Mouse (Mus musculus): Measurements from ENCODE around the gene Gfod1.

DNA sequence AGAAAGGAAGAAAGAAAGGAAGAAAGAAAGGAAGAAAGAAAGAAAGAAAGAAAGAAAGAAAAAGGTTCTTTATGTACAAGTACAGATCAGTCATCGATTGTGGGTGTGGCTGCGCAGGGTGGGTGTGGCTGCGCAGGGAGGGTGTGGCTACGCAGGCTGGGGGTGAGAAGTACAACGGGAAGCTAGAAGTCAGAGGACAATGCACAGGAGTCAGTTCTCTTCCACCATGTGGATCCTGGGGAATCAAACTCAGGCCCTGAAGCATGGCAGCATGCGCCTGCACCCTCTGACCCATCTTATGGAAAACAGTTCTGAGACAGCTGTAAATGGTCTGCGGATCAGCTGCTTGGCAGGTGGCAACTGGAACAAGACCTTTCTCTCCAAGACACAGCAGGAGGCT is 122.9 kb downstream of the Gfod1 start:
- TF ChIP-seq CTCF (conservative IDR thresholded peaks at IDR 0.05; ENCODE audit: low read length): no peak
- TF ChIP-seq NANOG (IDR thresholded peaks at IDR 0.05; ENCODE audit: borderline replicate concordance, low read length): no peak
- no peak for TF ChIP-seq POU5F1 (IDR thresholded peaks at IDR 0.05; ENCODE audit: borderline replicate concordance, low read length)
